Mouse (Mus musculus) retina, embryonic 14.5 days (tissue): ENCODE data around the gene Borcs5.

Experiments
- DNase-seq: peaks from one replicate; pipeline ENCODE4 v3.0.0-alpha.2; 2015; ENCODE audit warnings: low spot score

Gene Borcs5

GRCm38 (mm10) chr6:134639210-134639609 lies at the start of gene Borcs5:
Borcs5 (plus strand) TSS chr6:134639510.
- no peak for DNase-seq

- no peak for DNase-seq
These were observed 47.7 kb upstream of the Borcs5 start for GRCm38 (mm10) chr6:134591614-134592013.

- no peak for DNase-seq
These were observed 44.5 kb upstream of the Borcs5 start for GRCm38 (mm10) chr6:134594569-134595442.

GRCm38 (mm10) chr6:134597651-134598229 lies 41.6 kb upstream of the Borcs5 start:
- no peak for DNase-seq

GRCm38 (mm10) chr6:134599239-134599638 lies 40.1 kb upstream of the Borcs5 start:
- no peak for DNase-seq

- DNase-seq, result no peak
These were observed 38.2 kb upstream of the Borcs5 start for GRCm38 (mm10) chr6:134601130-134601529.

GRCm38 (mm10) chr6:134601766-134602165 lies 37.5 kb upstream of the Borcs5 start:
- DNase-seq, result no peak

- no peak for DNase-seq
These were observed 36.8 kb upstream of the Borcs5 start for GRCm38 (mm10) chr6:134602371-134603003.

GRCm38 (mm10) chr6:134605196-134605595 lies 34.1 kb upstream of the Borcs5 start:
- DNase-seq, result no peak

GRCm38 (mm10) chr6:134606540-134606939 lies 32.8 kb upstream of the Borcs5 start:
- DNase-seq, result no peak

GRCm38 (mm10) chr6:134606949-134607746 lies 32.2 kb upstream of the Borcs5 start:
- peak; percentile 69 for DNase-seq

- DNase-seq, result no peak
These were observed 28.9 kb upstream of the Borcs5 start for GRCm38 (mm10) chr6:134610380-134610779.

GRCm38 (mm10) chr6:134611896-134612295 lies 27.4 kb upstream of the Borcs5 start:
- DNase-seq, result no peak

- no peak for DNase-seq
These were observed 25.0 kb upstream of the Borcs5 start for GRCm38 (mm10) chr6:134614322-134614721.

- peak; percentile 87 for DNase-seq
These were observed 24.3 kb upstream of the Borcs5 start for GRCm38 (mm10) chr6:134614723-134615648.

GRCm38 (mm10) chr6:134617589-134617988 lies 21.7 kb upstream of the Borcs5 start:
- no peak for DNase-seq

GRCm38 (mm10) chr6:134620129-134620528 lies 19.2 kb upstream of the Borcs5 start:
- DNase-seq, result no peak

GRCm38 (mm10) chr6:134620846-134621551 lies 18.3 kb upstream of the Borcs5 start:
- peak; percentile 46 for DNase-seq

GRCm38 (mm10) chr6:134621552-134621949 lies 17.8 kb upstream of the Borcs5 start:
- DNase-seq, result no peak

GRCm38 (mm10) chr6:134625431-134625830 lies 13.9 kb upstream of the Borcs5 start:
- DNase-seq, result no peak
